Mouse (Mus musculus): Measurements from ENCODE around the gene Setdb1.

Gene Setdb1

GRCm38 (mm10) chr3:95290156-95290555 lies 66.8 kb downstream of the Setdb1 start:
- no peak for DNase-seq

GRCm38 (mm10) chr3:95289419-95289818 lies 67.6 kb downstream of the Setdb1 start:
- DNase-seq, result no peak

- DNase-seq, result no peak
Observed at GRCm38 (mm10) chr3:95287541-95287940, 69.5 kb downstream of the Setdb1 start.

- DNase-seq, result no peak
Observed at GRCm38 (mm10) chr3:95286510-95286909, 70.5 kb downstream of the Setdb1 start.

GRCm38 (mm10) chr3:95286011-95286410 lies 71.0 kb downstream of the Setdb1 start:
- DNase-seq, result peak in 1 of 2 experiments; percentile 68

GRCm38 (mm10) chr3:95285390-95285789 lies 71.6 kb downstream of the Setdb1 start:
- DNase-seq, result no peak

GRCm38 (mm10) chr3:95284501-95285281 lies 72.3 kb downstream of the Setdb1 start:
- no peak for DNase-seq

- no peak for DNase-seq
Observed at GRCm38 (mm10) chr3:95284062-95284461, 72.9 kb downstream of the Setdb1 start.

- no peak for DNase-seq
Observed at GRCm38 (mm10) chr3:95283589-95283941, 73.4 kb downstream of the Setdb1 start.

- peak; percentile 81 to 83 for DNase-seq
Observed at GRCm38 (mm10) chr3:95282865-95283588, 74.0 kb downstream of the Setdb1 start.

- no peak for DNase-seq
Observed at GRCm38 (mm10) chr3:95282381-95282864, 74.6 kb downstream of the Setdb1 start.

- peak; percentile 99 for DNase-seq
Observed at GRCm38 (mm10) chr3:95281216-95282126, 75.5 kb downstream of the Setdb1 start, which contains the start of the genes Mindy1 and Prune1. Gene Mindy1, plus strand, starts transcription at chr3:95281345. Gene Prune1, minus strand, starts transcription at chr3:95282076.

- DNase-seq, result no peak
Observed at GRCm38 (mm10) chr3:95280747-95281146, 76.3 kb downstream of the Setdb1 start.

- DNase-seq, result no peak
Observed at GRCm38 (mm10) chr3:95277149-95277551, 79.9 kb downstream of the Setdb1 start.

GRCm38 (mm10) chr3:95276428-95276934 lies 80.5 kb downstream of the Setdb1 start:
- DNase-seq, result no peak

- no peak for DNase-seq
Observed at GRCm38 (mm10) chr3:95275161-95275560, 81.8 kb downstream of the Setdb1 start.

- DNase-seq, result no peak
Observed at GRCm38 (mm10) chr3:95274453-95274852, 82.5 kb downstream of the Setdb1 start.
